ENCODE assay signal across 25 mouse cellular contexts in genomic region chr1:92877431-92877978, GRCm38 (mm10). TPM values are rescaled to one million over a fixed set of nuclear protein-coding genes. Genes with fewer than 3 reads are reported as not detected.
DNase-seq lines count a peak whose midpoint lies in the region; ATAC-seq and TF ChIP-seq lines count a peak whose summit lies in the region.
"Had no signal": no experiment of that assay in that cellular context is flagged by ENCODE, and none has a peak within 500 bp of the region (broad histone marks: within the 10 kb centered on the region; RNA-seq: fewer than 3 reads in every experiment).

No protein-coding gene starts in this region.

- H3K4me1 ChIP-seq in kidney, embryonic 14.5 days (ENCODE audit: control insufficient read depth, insufficient read depth, low read length) = peaks cover 3% of the 10 kb centered on the region; the same call in 1 of the 2 replicates
- H3K4me1 ChIP-seq in kidney, postnatal 0 days (replicated peaks; ENCODE audit: insufficient read depth, low read length) = 0 out of 2 replicates have a peak, but pooled peaks cover 2% of the 10 kb centered on the region
- H3K4me1 ChIP-seq: embryonic facial prominence, embryonic 12.5 days; forebrain, embryonic 12.5 days had no signal

- no peaks in the 10 kb centered on the region for H3K36me3 ChIP-seq in kidney, embryonic 14.5 days (ENCODE audit: control insufficient read depth, insufficient read depth, low read length)
- H3K36me3 ChIP-seq in kidney, postnatal 0 days (ENCODE audit: insufficient read depth, low read length) = no peaks in the 10 kb centered on the region
- H3K36me3 ChIP-seq: embryonic facial prominence, embryonic 12.5 days; forebrain, embryonic 12.5 days; forebrain, embryonic 15.5 days; heart, embryonic 10.5 days; heart, embryonic 13.5 days had no signal

- no peaks in the 10 kb centered on the region for H3K9me3 ChIP-seq in kidney, embryonic 14.5 days (ENCODE audit: control insufficient read depth, low read length)
- H3K9me3 ChIP-seq in kidney, postnatal 0 days (replicated peaks; ENCODE audit: low read length) = no peaks in the 10 kb centered on the region
- H3K9me3 ChIP-seq: embryonic facial prominence, embryonic 12.5 days; forebrain, embryonic 12.5 days; forebrain, embryonic 15.5 days; heart, embryonic 10.5 days; heart, embryonic 13.5 days had no signal

- peak; percentile 41 for DNase-seq in cerebellum, adult 11-12 months
- DNase-seq in cerebellum, adult 8-10 months = no peak
- DNase-seq in kidney, adult 11 months = no peak
- DNase-seq in kidney, postnatal 0 days (ENCODE audit: low spot score) = peak; percentile 24
- DNase-seq in kidney, adult 9 months = no peak
- no peak for DNase-seq in left cerebral cortex, adult 8-10 months (ENCODE audit: low spot score in 2 of 2)
- DNase-seq: adrenal gland, adult 8-10 months; adrenal gland, postnatal 25 days; cerebellum, adult 18-20 months; cerebellum, postnatal 25 days; gastrocnemius, postnatal 25 days; heart, adult 2 months; heart, postnatal 14 days; heart, postnatal 4 days had no signal

- WGBS in kidney, embryonic 14.5 days = 29% methylated on average over 12 of the region's 12 CpGs
- 34% methylated on average over 12 of the region's 12 CpGs for WGBS in kidney, postnatal 0 days

- 0 out of 2 replicates have a peak, but pooled peaks cover 2% of the 10 kb centered on the region for H3K27me3 ChIP-seq in kidney, embryonic 14.5 days (ENCODE audit: control insufficient read depth, insufficient read depth, low read length)
- H3K27me3 ChIP-seq in kidney, postnatal 0 days (ENCODE audit: insufficient read depth, low read length) = no peaks in the 10 kb centered on the region
- H3K27me3 ChIP-seq: forebrain, embryonic 12.5 days; forebrain, embryonic 15.5 days had no signal

- H3K4me3 ChIP-seq in kidney, embryonic 14.5 days (ENCODE audit: low read length) = no peak overlapping the region
- no peak overlapping the region for H3K4me3 ChIP-seq in kidney, postnatal 0 days (replicated peaks; ENCODE audit: low read depth, low read length)
- H3K4me3 ChIP-seq: embryonic facial prominence, embryonic 12.5 days; erythroblast, embryonic 14.5 days; forebrain, embryonic 12.5 days; forebrain, embryonic 15.5 days; heart, adult 2 months; heart, embryonic 10.5 days; heart, embryonic 13.5 days had no signal

- no peak for TF ChIP-seq CTCF in kidney, postnatal 0 days (IDR thresholded peaks at IDR 0.05; ENCODE audit: low read depth)

- H3K9ac ChIP-seq in kidney, embryonic 14.5 days (ENCODE audit: low read depth, low read length) = no peak overlapping the region
- no peak overlapping the region for H3K9ac ChIP-seq in kidney, postnatal 0 days (ENCODE audit: low read depth, low read length)
- H3K9ac ChIP-seq: embryonic facial prominence, embryonic 12.5 days; forebrain, embryonic 12.5 days; forebrain, embryonic 15.5 days; heart, embryonic 13.5 days; hindbrain, embryonic 14.5 days had no signal

- ATAC-seq in kidney, embryonic 14.5 days (ENCODE audit: low FRiP score, low TSS enrichment) = peak; percentile 21; the same call in 1 of the 2 replicates
- no peak for ATAC-seq in kidney, postnatal 0 days (replicated peaks; ENCODE audit: low FRiP score, low read depth)
- ATAC-seq: activated CD4-positive, CD25-positive, alpha-beta regulatory T cell, adult 4 months; forebrain, embryonic 15.5 days; hindbrain, postnatal 0 days had no signal

- no peak overlapping the region for H3K4me2 ChIP-seq in kidney, embryonic 14.5 days (replicated peaks; ENCODE audit: low read depth, low read length)
- H3K4me2 ChIP-seq in kidney, postnatal 0 days (ENCODE audit: low read length) = no peak overlapping the region
- H3K4me2 ChIP-seq: embryonic facial prominence, embryonic 12.5 days; forebrain, embryonic 12.5 days; forebrain, embryonic 15.5 days; heart, embryonic 13.5 days; hindbrain, embryonic 14.5 days had no signal

- no peak overlapping the region for H3K27ac ChIP-seq in kidney, embryonic 14.5 days (ENCODE audit: low read depth, low read length)
- H3K27ac ChIP-seq in kidney, postnatal 0 days = no peak overlapping the region
- H3K27ac ChIP-seq: embryonic facial prominence, embryonic 12.5 days; forebrain, embryonic 12.5 days; forebrain, embryonic 15.5 days; heart, adult 2 months; heart, embryonic 10.5 days; heart, embryonic 13.5 days; hindbrain, embryonic 14.5 days; hindbrain, postnatal 0 days had no signal

RNA-seq across cellular contexts. Expression of gene Ankmy1, which starts 25.2 kb away (rescaled TPM):
- 1.1 and 1.4 TPM in 2 replicates for polyA plus RNA-seq in kidney, embryonic 14.5 days (2014; fragmentation: Nextera tagmentation; extraction: Ambion mirVana)
- 0.14 and 0.43 TPM in 2 replicates for polyA plus RNA-seq in kidney, postnatal 0 days (2015; fragmentation: Nextera tagmentation; extraction: Ambion mirVana)
- under 1 TPM; 0.19 to 0.65 (median 0.26) TPM for total RNA-seq in left cerebral cortex, adult 8-10 months (2022)
- total RNA-seq: common myeloid progenitor, adult 5-6 weeks; gastrocnemius, postnatal 25 days; hindbrain, postnatal 0 days had no signal
- polyA plus RNA-seq: erythroblast, embryonic 14.5 days had no signal

RNA-seq across cellular contexts. Expression of gene Dusp28, which starts 29.3 kb away (rescaled TPM):
- 12.5 and 13.7 TPM in 2 replicates for polyA plus RNA-seq in kidney, embryonic 14.5 days (2014; fragmentation: Nextera tagmentation; extraction: Ambion mirVana)
- polyA plus RNA-seq in kidney, postnatal 0 days (2015; fragmentation: Nextera tagmentation; extraction: Ambion mirVana) = 20.4 and 22.3 TPM in 2 replicates
- 10 to 100 TPM; 17.0 to 17.7 (median 17.2) TPM for total RNA-seq in left cerebral cortex, adult 8-10 months (2022)

RNA-seq across cellular contexts. Expression of gene Rnpepl1, which starts 33.1 kb away (rescaled TPM):
- polyA plus RNA-seq in kidney, embryonic 14.5 days (2014; fragmentation: Nextera tagmentation; extraction: Ambion mirVana) = 27.4 and 36.3 TPM in 2 replicates
- polyA plus RNA-seq in kidney, postnatal 0 days (2015; fragmentation: Nextera tagmentation; extraction: Ambion mirVana) = 39.3 and 39.4 TPM in 2 replicates
- total RNA-seq in left cerebral cortex, adult 8-10 months (2022) = 10 to 100 TPM; 34.8 to 42.8 (median 36.7) TPM

RNA-seq across cellular contexts. Expression of gene Gpc1, which starts 46.1 kb away (rescaled TPM):
- 46.1 and 55.6 TPM in 2 replicates for polyA plus RNA-seq in kidney, embryonic 14.5 days (2014; fragmentation: Nextera tagmentation; extraction: Ambion mirVana)
- 38.7 and 39.8 TPM in 2 replicates for polyA plus RNA-seq in kidney, postnatal 0 days (2015; fragmentation: Nextera tagmentation; extraction: Ambion mirVana)
- total RNA-seq in left cerebral cortex, adult 8-10 months (2022) = 10 to 100 TPM; 78.8 to 86.2 (median 83.5) TPM

RNA-seq across cellular contexts. Expression of gene Capn10, which starts 56.7 kb away (rescaled TPM):
- 24.9 and 28.7 TPM in 2 replicates for polyA plus RNA-seq in kidney, embryonic 14.5 days (2014; fragmentation: Nextera tagmentation; extraction: Ambion mirVana)
- polyA plus RNA-seq in kidney, postnatal 0 days (2015; fragmentation: Nextera tagmentation; extraction: Ambion mirVana) = 31.0 and 32.2 TPM in 2 replicates
- 10 to 100 TPM; 33.9 to 42.2 (median 37.4) TPM for total RNA-seq in left cerebral cortex, adult 8-10 months (2022)

Comparison
In these comparisons a context has a peak if more than half of its experiments do, and no peak if none do; other contexts are left out.
1. DNase-seq: peak in cerebellum, adult 11-12 months (single experiment) and kidney, postnatal 0 days (single experiment); none in cerebellum, adult 8-10 months (single experiment), kidney, adult 11 months (single experiment), kidney, adult 9 months (single experiment) and left cerebral cortex, adult 8-10 months (0 of 2).